Mouse (Mus musculus): ENCODE measurements around the gene Sytl3. TPM values are rescaled to one million over a fixed set of nuclear protein-coding genes. Genes with fewer than 3 reads are reported as not detected.
A peak's percentile ranks its signal among the peaks of the same experiment; 100 is the strongest.
"Not testable (repeated sequence)": the region's sequence is repeated elsewhere in the genome, so short reads cannot be mapped to it uniquely, and the experiment has no call there.

Gene Sytl3
- polyA plus RNA-seq, 1 experiment from 2014 or later = 0.21 TPM

- not testable (repeated sequence) for DNase-seq; H3K36me3 ChIP-seq (replicated peaks; ENCODE audit: insufficient read depth, low read length); ATAC-seq; H3K9ac ChIP-seq (replicated peaks); H3K27me3 ChIP-seq (ENCODE audit: insufficient read depth, low read length); H3K4me1 ChIP-seq (ENCODE audit: insufficient read depth); H3K9me3 ChIP-seq (ENCODE audit: low read length); H3K4me2 ChIP-seq (ENCODE audit: low read depth, low read length); H3K27ac ChIP-seq (ENCODE audit: low read depth); H3K4me3 ChIP-seq (ENCODE audit: low read depth, low read length)
- WGBS (ENCODE audit: insufficient replicate concordance) = 80% methylated on average over 8 of the region's 8 CpGs
These were observed 55.1 kb downstream of the Sytl3 start for GRCm38 (mm10) chr17:6713944-6714343.

GRCm38 (mm10) chr17:6727996-6728610 is 69.2 kb downstream of the Sytl3 start:
- no peak for TF ChIP-seq CTCF (IDR thresholded peaks at IDR 0.05; ENCODE audit: low read depth)
- no peak for TF ChIP-seq EP300 (IDR thresholded peaks at IDR 0.05; ENCODE audit: low read depth)
- Histone ChIP-seq H3K9me3 (ENCODE audit: low read length) (no peaks in the 10 kb centered on the region), H3K36me3 (replicated peaks; ENCODE audit: insufficient read depth, low read length) (no peaks in the 10 kb centered on the region), H3K9ac (replicated peaks) (no peak overlapping the region), H3K4me2 (ENCODE audit: low read depth, low read length) (no peak overlapping the region), H3K4me1 (ENCODE audit: insufficient read depth) (no peaks in the 10 kb centered on the region), H3K27ac (ENCODE audit: low read depth) (no peak overlapping the region), H3K27me3 (ENCODE audit: insufficient read depth, low read length) (no peaks in the 10 kb centered on the region), H3K4me3 (ENCODE audit: low read depth, low read length) (no peak overlapping the region)
- DNase-seq (peak; percentile 4), ATAC-seq (no peak)
- WGBS (ENCODE audit: insufficient replicate concordance) = 85% methylated on average over 12 of the region's 12 CpGs

GRCm38 (mm10) chr17:6729244-6729742 is 70.4 kb downstream of the Sytl3 start:
- H3K36me3 ChIP-seq (replicated peaks; ENCODE audit: insufficient read depth, low read length) = no peaks in the 10 kb centered on the region
- TF ChIP-seq EP300 (IDR thresholded peaks at IDR 0.05; ENCODE audit: low read depth) (no peak), CTCF (IDR thresholded peaks at IDR 0.05; ENCODE audit: low read depth) (no peak)
- 30% methylated on average over 6 of the region's 6 CpGs for WGBS (ENCODE audit: insufficient replicate concordance)

GRCm38 (mm10) chr17:6731132-6731531 is 72.2 kb downstream of the Sytl3 start:
- ATAC-seq (no peak), DNase-seq (peak; percentile 7)
- H3K9me3 ChIP-seq (ENCODE audit: low read length) = no peaks in the 10 kb centered on the region
- H3K9ac ChIP-seq (replicated peaks) = no peak overlapping the region
- 64% methylated on average over 8 of the region's 8 CpGs for WGBS (ENCODE audit: insufficient replicate concordance)
- H3K27me3 ChIP-seq (ENCODE audit: insufficient read depth, low read length) = no peaks in the 10 kb centered on the region
- no peak overlapping the region for H3K27ac ChIP-seq (ENCODE audit: low read depth)
- H3K4me1 ChIP-seq (ENCODE audit: insufficient read depth) = no peaks in the 10 kb centered on the region
- no peak overlapping the region for H3K4me3 ChIP-seq (ENCODE audit: low read depth, low read length)
- TF ChIP-seq CTCF (IDR thresholded peaks at IDR 0.05; ENCODE audit: low read depth) = no peak
- H3K36me3 ChIP-seq (replicated peaks; ENCODE audit: insufficient read depth, low read length) = no peaks in the 10 kb centered on the region
- no peak overlapping the region for H3K4me2 ChIP-seq (ENCODE audit: low read depth, low read length)

More at GRCm38 (mm10) chr17:6729244-6729742, 70.4 kb downstream of the Sytl3 start:
- no peak overlapping the region for H3K9ac ChIP-seq (replicated peaks)
- no peaks in the 10 kb centered on the region for H3K4me1 ChIP-seq (ENCODE audit: insufficient read depth)
- no peak overlapping the region for H3K27ac ChIP-seq (ENCODE audit: low read depth)
- no peaks in the 10 kb centered on the region for H3K27me3 ChIP-seq (ENCODE audit: insufficient read depth, low read length)
- no peaks in the 10 kb centered on the region for H3K9me3 ChIP-seq (ENCODE audit: low read length)
- H3K4me3 ChIP-seq (ENCODE audit: low read depth, low read length) = no peak overlapping the region
- ATAC-seq (no peak), DNase-seq (peak; percentile 11)
- H3K4me2 ChIP-seq (ENCODE audit: low read depth, low read length) = no peak overlapping the region

GRCm38 (mm10) chr17:6731634-6732033 is 72.7 kb downstream of the Sytl3 start:
- H3K4me1 ChIP-seq (ENCODE audit: insufficient read depth) = no peaks in the 10 kb centered on the region
- no peak for DNase-seq
- H3K27ac ChIP-seq (ENCODE audit: low read depth) = no peak overlapping the region
- H3K36me3 ChIP-seq (replicated peaks; ENCODE audit: insufficient read depth, low read length) = no peaks in the 10 kb centered on the region
- no peak for ATAC-seq
- WGBS (ENCODE audit: insufficient replicate concordance) = 79% methylated on average over 12 of the region's 12 CpGs
- TF ChIP-seq EP300 (IDR thresholded peaks at IDR 0.05; ENCODE audit: low read depth) (no peak), CTCF (IDR thresholded peaks at IDR 0.05; ENCODE audit: low read depth) (no peak)
- no peak overlapping the region for H3K4me3 ChIP-seq (ENCODE audit: low read depth, low read length)
- no peak overlapping the region for H3K9ac ChIP-seq (replicated peaks)
- H3K4me2 ChIP-seq (ENCODE audit: low read depth, low read length) = no peak overlapping the region
- no peaks in the 10 kb centered on the region for H3K9me3 ChIP-seq (ENCODE audit: low read length)
- H3K27me3 ChIP-seq (ENCODE audit: insufficient read depth, low read length) = no peaks in the 10 kb centered on the region

GRCm38 (mm10) chr17:6732665-6733064 is 73.8 kb downstream of the Sytl3 start:
- 86% methylated on average over 4 of the region's 4 CpGs for WGBS (ENCODE audit: insufficient replicate concordance)
- DNase-seq = no peak
- no peak for TF ChIP-seq EP300 (IDR thresholded peaks at IDR 0.05; ENCODE audit: low read depth)
- Histone ChIP-seq H3K27ac (ENCODE audit: low read depth) (no peak overlapping the region), H3K27me3 (ENCODE audit: insufficient read depth, low read length) (no peaks in the 10 kb centered on the region), H3K9ac (replicated peaks) (no peak overlapping the region), H3K9me3 (ENCODE audit: low read length) (no peaks in the 10 kb centered on the region), H3K4me1 (ENCODE audit: insufficient read depth) (no peaks in the 10 kb centered on the region), H3K36me3 (replicated peaks; ENCODE audit: insufficient read depth, low read length) (no peaks in the 10 kb centered on the region), H3K4me2 (ENCODE audit: low read depth, low read length) (no peak overlapping the region), H3K4me3 (ENCODE audit: low read depth, low read length) (no peak overlapping the region)
- no peak for ATAC-seq
